Mouse (Mus musculus): ENCODE data around the gene Ankrd13a. TPM values are rescaled to one million over a fixed set of nuclear protein-coding genes. Genes with fewer than 3 reads are reported as not detected.
"Not testable (repeated sequence)": the region's sequence is repeated elsewhere in the genome, so short reads cannot be mapped to it uniquely, and the experiment has no call there.

Ankrd13a gene
- polyA plus RNA-seq, 1 experiment = 51.2 TPM

- TF ChIP-seq MYOD1 (IDR thresholded peaks at IDR 0.05; ENCODE audit: control insufficient read depth in 1 of 3, insufficient read length in 2 of 3, low read depth in 2 of 3) = peak in 2 of 3 experiments; percentile 45 to 78
- TF ChIP-seq TCF12 (IDR thresholded peaks at IDR 0.05; ENCODE audit: insufficient read depth, poor library complexity, severe bottlenecking) = peak; percentile 34
- peak in 1 of 3 experiments; percentile 37 for TF ChIP-seq MYOG (IDR thresholded peaks at IDR 0.05; ENCODE audit: control insufficient read depth in 1 of 3, insufficient read depth in 1 of 3, insufficient read length in 2 of 3, low read depth in 2 of 3)
Measured at GRCm38 (mm10) chr5:114840481-114840880, 66.0 kb downstream of the Ankrd13a start.

GRCm38 (mm10) chr5:114842155-114842554, 67.7 kb downstream of the Ankrd13a start:
- H3ac ChIP-seq (ENCODE audit: control insufficient read depth, insufficient read length); H3K4me3 ChIP-seq; H3K79me2 ChIP-seq (ENCODE audit: control insufficient read depth, insufficient read depth); H3K27me3 ChIP-seq (ENCODE audit: control insufficient read depth, insufficient read depth, insufficient read length); H3K36me3 ChIP-seq (ENCODE audit: control insufficient read depth, insufficient read depth): not testable (repeated sequence)
- H3K4me2 ChIP-seq (ENCODE audit: low read depth) = peak overlapping the region; percentile 31
- peak in 1 of 3 experiments; percentile 29 for TF ChIP-seq MYOG (IDR thresholded peaks at IDR 0.05; ENCODE audit: control insufficient read depth in 1 of 3, insufficient read depth in 1 of 3, insufficient read length in 2 of 3, low read depth in 2 of 3)
- TF ChIP-seq MYOD1 (IDR thresholded peaks at IDR 0.05; ENCODE audit: control insufficient read depth in 1 of 3, insufficient read length in 2 of 3, low read depth in 2 of 3) = peak in 2 of 3 experiments; percentile 68 to 78
- TF ChIP-seq TCF12 (IDR thresholded peaks at IDR 0.05; ENCODE audit: insufficient read depth, poor library complexity, severe bottlenecking) = peak; percentile 54

More at GRCm38 (mm10) chr5:114840481-114840880, 66.0 kb downstream of the Ankrd13a start:
- H3K27me3 ChIP-seq (ENCODE audit: control insufficient read depth, insufficient read depth, insufficient read length); H3ac ChIP-seq (ENCODE audit: control insufficient read depth, insufficient read length); H3K79me2 ChIP-seq (ENCODE audit: control insufficient read depth, insufficient read depth); H3K4me3 ChIP-seq; H3K36me3 ChIP-seq (ENCODE audit: control insufficient read depth, insufficient read depth): not testable (repeated sequence)
- H3K4me2 ChIP-seq (ENCODE audit: low read depth) = peak overlapping the region; percentile 12

GRCm38 (mm10) chr5:114842674-114843073, 68.2 kb downstream of the Ankrd13a start:
- TF ChIP-seq POLR2AphosphoS2 (IDR thresholded peaks at IDR 0.05; ENCODE audit: insufficient read length, low read depth) (no peak), USF1 (IDR thresholded peaks at IDR 0.05; ENCODE audit: low read depth) (no peak), SRF (IDR thresholded peaks at IDR 0.05; ENCODE audit: control insufficient read depth, insufficient read length, low read depth) (no peak), REST (IDR thresholded peaks at IDR 0.05; ENCODE audit: insufficient read depth, insufficient read length) (no peak), MYOD1 (IDR thresholded peaks at IDR 0.05; ENCODE audit: control insufficient read depth in 1 of 3, insufficient read length in 2 of 3, low read depth in 2 of 3) (no peak), TCF12 (IDR thresholded peaks at IDR 0.05; ENCODE audit: insufficient read depth, poor library complexity, severe bottlenecking) (no peak), POLR2A (IDR thresholded peaks at IDR 0.05; ENCODE audit: insufficient read length, low read depth) (no peak), MYOG (IDR thresholded peaks at IDR 0.05; ENCODE audit: control insufficient read depth in 1 of 3, insufficient read depth in 1 of 3, insufficient read length in 2 of 3, low read depth in 2 of 3) (no peak), TCF3 (IDR thresholded peaks at IDR 0.05; ENCODE audit: insufficient read length, low read depth) (no peak), E2F4 (IDR thresholded peaks at IDR 0.05; ENCODE audit: insufficient read depth) (no peak), MAX (IDR thresholded peaks at IDR 0.05; ENCODE audit: low read depth) (no peak), CEBPB (IDR thresholded peaks at IDR 0.05; ENCODE audit: insufficient read depth, poor library complexity, severe bottlenecking) (no peak)
- Histone ChIP-seq H3K36me3 (ENCODE audit: control insufficient read depth, insufficient read depth) (no peaks in the 10 kb centered on the region), H3ac (ENCODE audit: control insufficient read depth, insufficient read length) (no peak overlapping the region), H3K4me2 (ENCODE audit: low read depth) (peak overlapping the region; percentile 31), H3K79me2 (ENCODE audit: control insufficient read depth, insufficient read depth) (no peaks in the 10 kb centered on the region), H3K27me3 (ENCODE audit: control insufficient read depth, insufficient read depth, insufficient read length) (no peaks in the 10 kb centered on the region), H3K4me3 (no peak overlapping the region)

GRCm38 (mm10) chr5:114844371-114844770, 69.9 kb downstream of the Ankrd13a start:
- H3K36me3 ChIP-seq (ENCODE audit: control insufficient read depth, insufficient read depth) = not testable (repeated sequence)

GRCm38 (mm10) chr5:114851565-114852236, 77.2 kb downstream of the Ankrd13a start:
- H3ac ChIP-seq (ENCODE audit: control insufficient read depth, insufficient read length) = no peak overlapping the region
- TF ChIP-seq CEBPB (IDR thresholded peaks at IDR 0.05; ENCODE audit: insufficient read depth, poor library complexity, severe bottlenecking) = no peak
- TF ChIP-seq TCF3 (IDR thresholded peaks at IDR 0.05; ENCODE audit: insufficient read length, low read depth) = no peak
- TF ChIP-seq E2F4 (IDR thresholded peaks at IDR 0.05; ENCODE audit: insufficient read depth) = no peak
- TF ChIP-seq MYOG (IDR thresholded peaks at IDR 0.05; ENCODE audit: control insufficient read depth in 1 of 3, insufficient read depth in 1 of 3, insufficient read length in 2 of 3, low read depth in 2 of 3) = no peak
- TF ChIP-seq POLR2A (IDR thresholded peaks at IDR 0.05; ENCODE audit: insufficient read length, low read depth) = no peak
- no peak for TF ChIP-seq MAX (IDR thresholded peaks at IDR 0.05; ENCODE audit: low read depth)
- TF ChIP-seq USF1 (IDR thresholded peaks at IDR 0.05; ENCODE audit: low read depth) = no peak
- TF ChIP-seq REST (IDR thresholded peaks at IDR 0.05; ENCODE audit: insufficient read depth, insufficient read length) = no peak
- TF ChIP-seq TCF12 (IDR thresholded peaks at IDR 0.05; ENCODE audit: insufficient read depth, poor library complexity, severe bottlenecking) = no peak
- TF ChIP-seq MYOD1 (IDR thresholded peaks at IDR 0.05; ENCODE audit: control insufficient read depth in 1 of 3, insufficient read length in 2 of 3, low read depth in 2 of 3) = no peak
- TF ChIP-seq POLR2AphosphoS2 (IDR thresholded peaks at IDR 0.05; ENCODE audit: insufficient read length, low read depth) = no peak
- no peak for TF ChIP-seq SRF (IDR thresholded peaks at IDR 0.05; ENCODE audit: control insufficient read depth, insufficient read length, low read depth)
- no peaks in the 10 kb centered on the region for H3K27me3 ChIP-seq (ENCODE audit: control insufficient read depth, insufficient read depth, insufficient read length)
- H3K4me3 ChIP-seq = no peak overlapping the region
- H3K79me2 ChIP-seq (ENCODE audit: control insufficient read depth, insufficient read depth) = no peaks in the 10 kb centered on the region
- no peaks in the 10 kb centered on the region for H3K36me3 ChIP-seq (ENCODE audit: control insufficient read depth, insufficient read depth)
- H3K4me2 ChIP-seq (ENCODE audit: low read depth) = no peak overlapping the region

More at GRCm38 (mm10) chr5:114844371-114844770, 69.9 kb downstream of the Ankrd13a start:
- H3K4me3 ChIP-seq; H3K27me3 ChIP-seq (ENCODE audit: control insufficient read depth, insufficient read depth, insufficient read length); H3K79me2 ChIP-seq (ENCODE audit: control insufficient read depth, insufficient read depth); H3ac ChIP-seq (ENCODE audit: control insufficient read depth, insufficient read length); H3K4me2 ChIP-seq (ENCODE audit: low read depth): not testable (repeated sequence)

GRCm38 (mm10) chr5:114853364-114853763, 78.9 kb downstream of the Ankrd13a start, which contains the start of gene 4930519G04Rik:
TSS of gene 4930519G04Rik (plus strand) at chr5:114853664.
- not testable (repeated sequence) for H3K4me3 ChIP-seq; H3K36me3 ChIP-seq (ENCODE audit: control insufficient read depth, insufficient read depth); H3K79me2 ChIP-seq (ENCODE audit: control insufficient read depth, insufficient read depth); H3K27me3 ChIP-seq (ENCODE audit: control insufficient read depth, insufficient read depth, insufficient read length); H3K4me2 ChIP-seq (ENCODE audit: low read depth); H3ac ChIP-seq (ENCODE audit: control insufficient read depth, insufficient read length)

All from myocyte (in vitro differentiated cells).